Comparison of ENCODE assay signal across 8 mouse cellular contexts in the genomic region with DNA sequence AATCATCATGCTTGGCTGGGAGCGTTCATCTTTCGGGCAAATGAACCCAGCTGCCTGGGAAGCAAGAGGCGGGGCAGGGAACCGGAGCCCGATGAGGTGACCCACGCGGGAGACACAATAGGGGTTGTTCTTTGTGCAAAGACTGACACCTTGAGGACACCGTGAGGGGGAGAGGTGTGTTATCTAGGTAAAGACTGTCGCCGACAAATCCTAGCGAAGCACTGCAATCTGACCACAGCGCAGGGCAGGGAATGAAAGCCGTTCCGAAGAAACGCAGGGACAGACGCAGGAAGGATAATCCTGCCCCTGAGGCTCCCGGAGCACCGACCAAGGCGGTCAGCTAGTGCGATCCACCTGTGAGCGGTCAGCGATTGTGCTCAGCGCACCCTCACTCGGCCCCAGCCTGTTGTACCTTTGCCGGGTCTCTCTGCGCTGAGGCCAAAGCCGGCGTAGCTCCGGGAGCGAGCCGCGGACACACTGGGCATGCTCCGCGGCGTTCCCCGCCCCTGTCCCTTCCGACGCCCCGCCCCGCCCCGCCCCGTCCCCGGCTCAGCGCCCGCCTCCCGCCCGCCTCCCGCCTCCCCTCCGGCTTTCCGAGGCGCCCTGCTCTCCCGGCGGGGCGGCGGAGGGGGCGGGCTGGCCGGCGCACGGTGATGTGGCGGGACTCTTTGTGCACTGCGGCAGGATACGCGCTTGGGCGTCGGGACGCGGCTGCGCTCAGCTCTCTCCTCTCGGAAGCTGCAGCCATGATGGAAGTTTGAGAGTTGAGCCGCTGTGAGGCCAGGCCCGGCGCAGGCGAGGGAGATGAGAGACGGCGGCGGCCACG. TPM values are rescaled to one million over a fixed set of nuclear protein-coding genes. Genes with fewer than 3 reads are reported as not detected.
DNase-seq lines count a peak whose midpoint lies in the region; ATAC-seq and TF ChIP-seq lines count a peak whose summit lies in the region.

Gene Pten (plus strand): TSS at position 598 of the 826 bp plus-strand sequence.

- peaks cover 48% of the 10 kb centered on the region for H3K4me1 ChIP-seq in erythroblast, embryonic 14.5 days (ENCODE audit: control insufficient read depth)
- H3K4me1 ChIP-seq in heart, embryonic 11.5 days (ENCODE audit: control insufficient read depth, insufficient read depth, low read length), result peaks cover 12% of the 10 kb centered on the region; the same call in 1 of the 2 replicates
- H3K4me1 ChIP-seq in kidney, embryonic 16.5 days (ENCODE audit: insufficient read depth, low read length), result peaks cover 28% of the 10 kb centered on the region
- H3K4me1 ChIP-seq in liver, adult 2 months (ENCODE audit: control insufficient read depth, insufficient read depth, low read length), result peaks cover 7% of the 10 kb centered on the region

- H3K9me3 ChIP-seq in erythroblast, embryonic 14.5 days (ENCODE audit: control insufficient read depth, low read length), result no peaks in the 10 kb centered on the region
- no peaks in the 10 kb centered on the region for H3K9me3 ChIP-seq in heart, embryonic 11.5 days (replicated peaks; ENCODE audit: control insufficient read depth, low read length)
- no peaks in the 10 kb centered on the region for H3K9me3 ChIP-seq in kidney, embryonic 16.5 days (ENCODE audit: low read length)

- peak within 1 kb of the TSS; percentile 97 for H3K27ac ChIP-seq in heart, embryonic 11.5 days (ENCODE audit: low read depth, low read length)
- peak within 1 kb of the TSS; percentile 100 for H3K27ac ChIP-seq in kidney, embryonic 16.5 days (ENCODE audit: low read length)
- H3K27ac ChIP-seq in liver, adult 2 months (replicated peaks; ENCODE audit: insufficient read depth, low read depth, low read length), result peak within 1 kb of the TSS; percentile 93

- peak; percentile 91 for TF ChIP-seq POLR2A in liver, adult 2 months (IDR thresholded peaks at IDR 0.05; ENCODE audit: extremely low read depth, insufficient read depth, low read length)

- peak; percentile 1; the same call in 1 of the 2 replicates for TF ChIP-seq CTCF in liver, adult 2 months (IDR thresholded peaks at IDR 0.05; ENCODE audit: low read depth, low read length)

- H3K9ac ChIP-seq in heart, embryonic 11.5 days (ENCODE audit: low read depth, low read length), result peak within 1 kb of the TSS; percentile 97
- H3K9ac ChIP-seq in kidney, embryonic 16.5 days (replicated peaks; ENCODE audit: low read length), result peak within 1 kb of the TSS; percentile 99
- peak within 1 kb of the TSS; percentile 99 for H3K9ac ChIP-seq in liver, adult 2 months (ENCODE audit: low read depth, low read length)

- DNase-seq in CD4-positive, CD25-positive, alpha-beta regulatory T cell, adult 2 months (ENCODE audit: low read depth, low spot score), result peak; percentile 97
- peak; percentile 90 for DNase-seq in brain, embryonic 18.5 days (ENCODE audit: low read depth, low spot score)
- DNase-seq in liver, adult 2 months (ENCODE audit: extremely low read depth, low read depth, low spot score), result peak; percentile 82
- DNase-seq in spleen, postnatal 36 days (ENCODE audit: low spot score in 2 of 2), result peak; percentile 94 to 95

- ATAC-seq in heart, embryonic 11.5 days (replicated peaks; ENCODE audit: insufficient number of reproducible peaks, low FRiP score, low TSS enrichment), result peak; percentile 86
- ATAC-seq in kidney, embryonic 16.5 days (ENCODE audit: low FRiP score, low TSS enrichment), result peak; percentile 92
- peak; percentile 52 for ATAC-seq in monocyte, adult 5-6 weeks (replicated peaks; ENCODE audit: insufficient number of reproducible peaks, low FRiP score, low TSS enrichment, poor library complexity, severe bottlenecking)

- H3K27me3 ChIP-seq in erythroblast, embryonic 14.5 days (ENCODE audit: control insufficient read depth), result peaks cover 24% of the 10 kb centered on the region
- H3K27me3 ChIP-seq in heart, embryonic 11.5 days (ENCODE audit: control insufficient read depth, insufficient read depth, low read length), result no peaks in the 10 kb centered on the region
- H3K27me3 ChIP-seq in kidney, embryonic 16.5 days (ENCODE audit: insufficient read depth, low read length), result no peaks in the 10 kb centered on the region
- H3K27me3 ChIP-seq in liver, adult 2 months (ENCODE audit: control insufficient read depth, insufficient read depth, low read length), result no peaks in the 10 kb centered on the region

- WGBS in heart, embryonic 11.5 days (ENCODE audit: insufficient replicate concordance), result under 1% methylated on average over 69 of the region's 77 CpGs
- WGBS in kidney, embryonic 16.5 days, result under 1% methylated on average over 62 of the region's 77 CpGs
- under 1% methylated on average over 67 of the region's 77 CpGs for WGBS in liver, adult 2 months

- peak within 1 kb of the TSS; percentile 87 for H3K4me3 ChIP-seq in erythroblast, embryonic 14.5 days (replicated peaks)
- peak within 1 kb of the TSS; percentile 95 for H3K4me3 ChIP-seq in heart, embryonic 11.5 days (ENCODE audit: low read depth, low read length)
- H3K4me3 ChIP-seq in kidney, embryonic 16.5 days (ENCODE audit: low read length), result peak within 1 kb of the TSS; percentile 99
- peak within 1 kb of the TSS; percentile 84 for H3K4me3 ChIP-seq in liver, adult 2 months (ENCODE audit: insufficient read depth, low read depth, low read length)

- peak within 1 kb of the TSS; percentile 97 for H3K4me2 ChIP-seq in heart, embryonic 11.5 days
- peak within 1 kb of the TSS; percentile 85 for H3K4me2 ChIP-seq in kidney, embryonic 16.5 days (replicated peaks; ENCODE audit: low read depth, low read length)

- no peaks in the 10 kb centered on the region; the same call in 1 of the 2 replicates for H3K36me3 ChIP-seq in erythroblast, embryonic 14.5 days (ENCODE audit: control insufficient read depth)
- no peaks in the 10 kb centered on the region for H3K36me3 ChIP-seq in heart, embryonic 11.5 days (ENCODE audit: control insufficient read depth, insufficient read depth, low read length)
- H3K36me3 ChIP-seq in kidney, embryonic 16.5 days (ENCODE audit: insufficient read depth, low read length), result no peaks in the 10 kb centered on the region
- no peaks in the 10 kb centered on the region for H3K36me3 ChIP-seq in liver, adult 2 months (ENCODE audit: control insufficient read depth, insufficient read depth, low read length)

- peaks cover 18% of the 10 kb centered on the region for H3K79me2 ChIP-seq in liver, adult 2 months (ENCODE audit: control insufficient read depth, insufficient read depth, low read length)

RNA-seq across cellular contexts. Expression of gene Pten, which starts in this region (rescaled TPM):
- 0.32 and 0.36 TPM in 2 replicates for polyA plus RNA-seq in erythroblast, embryonic 14.5 days (2012)
- 5.1 and 9.6 TPM in 2 replicates for polyA plus RNA-seq in heart, embryonic 11.5 days (2014; fragmentation: Nextera tagmentation; extraction: Ambion mirVana)
- polyA plus RNA-seq in kidney, embryonic 16.5 days (2015; fragmentation: Nextera tagmentation; extraction: Ambion mirVana), result 6.5 and 7.8 TPM in 2 replicates
- 78.4 and 80.9 TPM in 2 replicates for total RNA-seq in liver, adult 2 months (2014; rRNA removed)
- 12.9 and 17.9 TPM in 2 replicates for polyA plus RNA-seq in liver, adult 2 months (2012; rRNA removed)
- total RNA-seq in monocyte, adult 5-6 weeks (2017), result 179 to 197 TPM (median 196 TPM) in 3 replicates

Comparison
In these comparisons a context has a peak if more than half of its experiments do, and no peak if none do; other contexts are left out.
1. Peak in every context shown above with its lines: DNase-seq, ATAC-seq, H3K4me3 ChIP-seq and H3K27ac ChIP-seq.